Mouse (Mus musculus): ENCODE measurements around the gene Gm33543. TPM values are rescaled to one million over a fixed set of nuclear protein-coding genes. Genes with fewer than 3 reads are reported as not detected.

The Gm33543 gene
- polyA plus RNA-seq, 1 experiment = 0.30 TPM

GRCm38 (mm10) chr10:95818506-95818905 is 24.2 kb downstream of the Gm33543 start:
- Histone ChIP-seq H3K27me3 (ENCODE audit: control insufficient read depth, insufficient read depth, low read length) (no peaks in the 10 kb centered on the region), H3K4me1 (replicated peaks; ENCODE audit: control insufficient read depth, insufficient read depth, low read length) (no peaks in the 10 kb centered on the region), H3K36me3 (ENCODE audit: control insufficient read depth, insufficient read depth, low read length) (no peaks in the 10 kb centered on the region), H3K4me3 (ENCODE audit: control insufficient read depth, insufficient read depth, low read length) (no peak overlapping the region), H3K27ac (ENCODE audit: control insufficient read depth, insufficient read depth, low read length) (no peak overlapping the region)
- TF ChIP-seq CTCF (IDR thresholded peaks at IDR 0.05; ENCODE audit: borderline replicate concordance, control insufficient read depth, extremely low read depth, insufficient read depth, low read length, poor library complexity) (no peak), POLR2A (IDR thresholded peaks at IDR 0.05; ENCODE audit: control insufficient read depth, extremely low read depth, insufficient read depth, low read length, poor library complexity) (no peak)
- 61% methylated on average over 2 of the region's 2 CpGs for WGBS
- no peak for DNase-seq

DNA sequence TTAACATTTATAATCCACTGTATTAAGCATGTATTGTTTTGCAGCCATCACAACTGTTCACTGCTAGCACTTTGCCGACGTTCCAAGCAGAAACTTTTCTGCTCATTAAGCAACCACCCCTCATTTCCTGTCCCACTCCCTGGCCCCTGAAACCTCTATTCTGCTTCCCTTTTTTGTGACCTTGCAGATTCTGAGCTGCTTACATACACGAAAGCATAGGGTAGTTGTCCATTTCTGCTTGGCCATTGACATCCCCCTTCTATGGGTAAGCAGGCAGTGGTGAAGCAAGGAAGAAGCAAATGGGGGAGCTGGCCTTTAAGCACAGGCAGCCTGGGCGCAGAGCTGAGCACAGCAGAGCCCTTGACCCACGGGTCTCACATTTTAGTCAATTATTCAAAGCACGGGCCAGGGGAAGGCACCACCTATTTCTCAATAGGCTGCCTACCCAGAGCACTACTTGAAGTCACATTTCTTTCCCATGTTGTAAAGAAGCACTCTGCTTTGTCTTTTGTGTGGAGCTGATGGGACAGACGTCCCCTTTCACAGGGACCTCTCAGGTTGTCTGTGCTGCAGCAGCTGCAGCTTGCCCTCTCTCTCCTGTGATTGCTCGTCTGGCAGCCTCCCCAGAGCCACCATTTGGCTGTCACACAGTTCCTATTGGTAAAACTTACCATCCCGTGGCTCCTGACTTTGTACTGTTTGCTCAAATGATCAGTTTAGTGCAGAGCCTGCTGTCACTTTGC is 25.1 kb downstream of the Gm33543 start:
- TF ChIP-seq POLR2A (IDR thresholded peaks at IDR 0.05; ENCODE audit: control insufficient read depth, extremely low read depth, insufficient read depth, low read length, poor library complexity) = no peak
- TF ChIP-seq CTCF (IDR thresholded peaks at IDR 0.05; ENCODE audit: borderline replicate concordance, control insufficient read depth, extremely low read depth, insufficient read depth, low read length, poor library complexity) = no peak
- no peak for DNase-seq
- 24% methylated on average over 9 of the region's 9 CpGs for WGBS
- H3K4me3 ChIP-seq (ENCODE audit: control insufficient read depth, insufficient read depth, low read length) = no peak overlapping the region
- H3K27me3 ChIP-seq (ENCODE audit: control insufficient read depth, insufficient read depth, low read length) = no peaks in the 10 kb centered on the region
- no peaks in the 10 kb centered on the region for H3K36me3 ChIP-seq (ENCODE audit: control insufficient read depth, insufficient read depth, low read length)
- no peaks in the 10 kb centered on the region for H3K4me1 ChIP-seq (replicated peaks; ENCODE audit: control insufficient read depth, insufficient read depth, low read length)
- no peak overlapping the region for H3K27ac ChIP-seq (ENCODE audit: control insufficient read depth, insufficient read depth, low read length)

- no peaks in the 10 kb centered on the region for H3K4me1 ChIP-seq (replicated peaks; ENCODE audit: control insufficient read depth, insufficient read depth, low read length)
- no peak overlapping the region for H3K4me3 ChIP-seq (ENCODE audit: control insufficient read depth, insufficient read depth, low read length)
- no peak for DNase-seq
- H3K27ac ChIP-seq (ENCODE audit: control insufficient read depth, insufficient read depth, low read length) = no peak overlapping the region
- H3K36me3 ChIP-seq (ENCODE audit: control insufficient read depth, insufficient read depth, low read length) = no peaks in the 10 kb centered on the region
- no peak for TF ChIP-seq POLR2A (IDR thresholded peaks at IDR 0.05; ENCODE audit: control insufficient read depth, extremely low read depth, insufficient read depth, low read length, poor library complexity)
- TF ChIP-seq CTCF (IDR thresholded peaks at IDR 0.05; ENCODE audit: borderline replicate concordance, control insufficient read depth, extremely low read depth, insufficient read depth, low read length, poor library complexity) = no peak
- no peaks in the 10 kb centered on the region for H3K27me3 ChIP-seq (ENCODE audit: control insufficient read depth, insufficient read depth, low read length)
- 96% methylated on average over 6 of the region's 6 CpGs for whole genome bisulfite sequencing
Observed at GRCm38 (mm10) chr10:95814351-95814750, 28.4 kb downstream of the Gm33543 start.

GRCm38 (mm10) chr10:95811869-95812268 is 30.9 kb downstream of the Gm33543 start:
- H3K4me3 ChIP-seq (ENCODE audit: control insufficient read depth, insufficient read depth, low read length) = no peak overlapping the region
- no peaks in the 10 kb centered on the region for H3K4me1 ChIP-seq (replicated peaks; ENCODE audit: control insufficient read depth, insufficient read depth, low read length)
- DNase-seq = no peak
- 92% methylated on average over 4 of the region's 4 CpGs for WGBS
- no peaks in the 10 kb centered on the region for H3K36me3 ChIP-seq (ENCODE audit: control insufficient read depth, insufficient read depth, low read length)
- TF ChIP-seq POLR2A (IDR thresholded peaks at IDR 0.05; ENCODE audit: control insufficient read depth, extremely low read depth, insufficient read depth, low read length, poor library complexity) (no peak), CTCF (IDR thresholded peaks at IDR 0.05; ENCODE audit: borderline replicate concordance, control insufficient read depth, extremely low read depth, insufficient read depth, low read length, poor library complexity) (no peak)
- H3K27ac ChIP-seq (ENCODE audit: control insufficient read depth, insufficient read depth, low read length) = no peak overlapping the region
- H3K27me3 ChIP-seq (ENCODE audit: control insufficient read depth, insufficient read depth, low read length) = no peaks in the 10 kb centered on the region

DNA sequence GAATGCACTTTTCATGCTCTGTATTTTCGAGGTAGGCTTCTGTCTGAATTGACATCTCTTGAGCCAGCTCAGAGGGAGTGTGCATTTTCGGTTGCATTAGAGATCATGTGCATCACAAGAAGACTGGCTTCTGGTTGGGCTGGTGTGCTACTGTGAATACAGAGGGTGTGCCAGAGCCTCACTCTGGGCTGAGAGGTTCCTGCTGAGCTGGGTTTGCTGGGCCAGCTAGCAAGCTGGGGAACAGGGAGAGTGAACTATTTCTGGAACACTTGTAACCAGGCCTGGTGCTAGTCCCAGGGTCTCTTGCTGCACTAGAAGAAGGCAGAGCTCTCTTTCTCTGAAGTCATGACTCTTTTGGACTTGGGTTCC is 41.3 kb downstream of the Gm33543 start:
- DNase-seq = no peak
- Histone ChIP-seq H3K4me3 (ENCODE audit: control insufficient read depth, insufficient read depth, low read length) (no peak overlapping the region), H3K27ac (ENCODE audit: control insufficient read depth, insufficient read depth, low read length) (no peak overlapping the region), H3K36me3 (ENCODE audit: control insufficient read depth, insufficient read depth, low read length) (no peaks in the 10 kb centered on the region), H3K4me1 (replicated peaks; ENCODE audit: control insufficient read depth, insufficient read depth, low read length) (no peaks in the 10 kb centered on the region), H3K27me3 (ENCODE audit: control insufficient read depth, insufficient read depth, low read length) (no peaks in the 10 kb centered on the region)
- 84% methylated on average over 2 of the region's 2 CpGs for WGBS
- TF ChIP-seq POLR2A (IDR thresholded peaks at IDR 0.05; ENCODE audit: control insufficient read depth, extremely low read depth, insufficient read depth, low read length, poor library complexity) = no peak
- no peak for TF ChIP-seq CTCF (IDR thresholded peaks at IDR 0.05; ENCODE audit: borderline replicate concordance, control insufficient read depth, extremely low read depth, insufficient read depth, low read length, poor library complexity)

GRCm38 (mm10) chr10:95800693-95801442 is 41.9 kb downstream of the Gm33543 start:
- no peaks in the 10 kb centered on the region for H3K4me1 ChIP-seq (replicated peaks; ENCODE audit: control insufficient read depth, insufficient read depth, low read length)
- H3K36me3 ChIP-seq (ENCODE audit: control insufficient read depth, insufficient read depth, low read length) = no peaks in the 10 kb centered on the region
- 88% methylated on average over 7 of the region's 7 CpGs for WGBS
- H3K4me3 ChIP-seq (ENCODE audit: control insufficient read depth, insufficient read depth, low read length) = no peak overlapping the region
- no peak overlapping the region for H3K27ac ChIP-seq (ENCODE audit: control insufficient read depth, insufficient read depth, low read length)
- no peaks in the 10 kb centered on the region for H3K27me3 ChIP-seq (ENCODE audit: control insufficient read depth, insufficient read depth, low read length)
- DNase-seq = no peak
- TF ChIP-seq POLR2A (IDR thresholded peaks at IDR 0.05; ENCODE audit: control insufficient read depth, extremely low read depth, insufficient read depth, low read length, poor library complexity) = no peak
- TF ChIP-seq CTCF (IDR thresholded peaks at IDR 0.05; ENCODE audit: borderline replicate concordance, control insufficient read depth, extremely low read depth, insufficient read depth, low read length, poor library complexity) = no peak
